Mouse (Mus musculus): ENCODE results near the gene Ctdspl. TPM values are rescaled to one million over a fixed set of nuclear protein-coding genes. Genes with fewer than 3 reads are reported as not detected.
A peak's percentile ranks its signal among the peaks of the same experiment; 100 is the strongest.

Gene Ctdspl
- polyA plus RNA-seq, 1 experiment from 2014 or later, result 25.3 TPM

- CTCF ChIA-PET, result no interaction called here
- no peak for TF ChIP-seq CTCF (IDR thresholded peaks at IDR 0.05)
- no peaks in the 10 kb centered on the region for H3K27me3 ChIP-seq
- ATAC-seq (no peak), DNase-seq (ENCODE audit: low read depth, low spot score) (no peak)
- in situ Hi-C loops (cut with MboI; ENCODE audit: low pct_unique_long_range_greater_than_20kb), result no loop called here
- POLR2A ChIA-PET, result no interaction called here
These were observed 155.8 kb downstream of the Ctdspl start for GRCm38 (mm10) chr9:119082039-119082438.

DNA sequence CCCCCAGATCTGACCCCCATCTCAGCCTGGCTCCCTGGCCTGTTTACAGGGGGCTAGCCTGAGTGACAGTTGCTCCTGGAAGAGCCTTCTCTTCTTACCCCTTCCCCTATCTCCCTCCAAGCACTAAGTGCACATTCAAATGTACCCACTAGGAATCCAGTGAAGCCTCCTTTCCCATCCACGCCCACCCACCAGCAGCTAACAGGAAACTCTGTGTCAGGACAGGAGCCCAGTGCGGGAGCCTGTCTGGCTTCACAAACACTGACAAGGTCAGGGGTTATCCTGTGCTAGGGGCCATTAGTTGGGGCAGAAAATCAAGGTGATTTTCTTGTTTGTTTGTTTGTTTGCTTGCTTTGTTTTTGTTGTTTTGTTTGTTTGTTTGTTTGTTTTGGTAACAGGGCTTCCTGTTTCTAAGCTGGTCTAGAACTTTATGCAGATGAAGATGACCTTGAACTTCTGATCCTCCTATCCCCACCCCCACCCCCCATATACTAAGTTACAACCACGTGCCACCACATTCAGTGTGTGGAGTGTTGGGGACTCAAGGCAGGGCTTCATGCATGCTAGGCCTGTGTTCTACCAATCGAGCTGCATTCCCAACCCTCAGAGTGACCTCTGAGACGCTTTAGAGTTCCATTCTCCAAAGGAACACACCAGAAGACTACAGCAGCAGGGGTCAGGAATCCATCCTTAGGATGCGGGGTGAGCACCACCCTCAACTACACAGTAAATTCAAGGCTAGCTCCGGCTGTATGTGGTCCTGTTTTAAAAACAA, 156.6 kb downstream of the Ctdspl start:
- H3K27me3 ChIP-seq, result no peaks in the 10 kb centered on the region
- DNase-seq (ENCODE audit: low read depth, low spot score), result no peak
- no peak for ATAC-seq
- POLR2A ChIA-PET, result interaction anchor here (0.6 to 1.6 kb wide), 2 partner anchors 10 to 19 kb away, joined by 4 read pairs; partner anchors contain the start of gene Plcd1
- TF ChIP-seq CTCF (IDR thresholded peaks at IDR 0.05), result no peak
- in situ Hi-C loops (cut with MboI; ENCODE audit: low pct_unique_long_range_greater_than_20kb), result no loop called here
- CTCF ChIA-PET, result no interaction called here

DNA sequence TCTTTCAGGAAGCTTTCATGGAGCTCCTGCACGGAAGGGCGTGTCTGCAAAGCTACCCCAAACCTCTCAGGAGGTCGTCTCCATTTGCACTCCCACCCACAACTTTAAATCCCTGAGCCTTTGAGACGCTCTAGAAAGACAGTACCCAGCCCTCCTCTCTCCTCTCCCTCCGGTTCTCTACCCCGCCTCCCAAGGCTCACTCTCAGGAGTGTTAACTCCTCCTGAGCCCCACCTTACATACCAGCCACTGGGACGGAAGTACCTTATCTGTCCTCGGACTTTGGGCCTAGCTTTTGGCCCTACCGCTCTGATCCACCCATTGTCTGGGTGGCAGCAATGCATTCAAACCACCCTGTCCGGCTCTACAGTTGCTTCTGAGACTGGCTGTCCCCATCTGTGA, 157.7 kb downstream of the Ctdspl start:
- POLR2A ChIA-PET, result interaction anchor here (0.6 to 1.6 kb wide), 2 partner anchors 9 to 20 kb away, joined by 4 read pairs; partner anchors contain the start of gene Plcd1
- in situ Hi-C loops (cut with MboI; ENCODE audit: low pct_unique_long_range_greater_than_20kb), result no loop called here
- TF ChIP-seq CTCF (IDR thresholded peaks at IDR 0.05), result no peak
- CTCF ChIA-PET, result interaction anchor here (0.9 kb wide), 1 partner anchor 14 kb away, joined by 3 read pairs; no protein-coding TSS in a partner anchor
- no peaks in the 10 kb centered on the region for H3K27me3 ChIP-seq
- no peak for DNase-seq (ENCODE audit: low read depth, low spot score)
- no peak for ATAC-seq

DNA sequence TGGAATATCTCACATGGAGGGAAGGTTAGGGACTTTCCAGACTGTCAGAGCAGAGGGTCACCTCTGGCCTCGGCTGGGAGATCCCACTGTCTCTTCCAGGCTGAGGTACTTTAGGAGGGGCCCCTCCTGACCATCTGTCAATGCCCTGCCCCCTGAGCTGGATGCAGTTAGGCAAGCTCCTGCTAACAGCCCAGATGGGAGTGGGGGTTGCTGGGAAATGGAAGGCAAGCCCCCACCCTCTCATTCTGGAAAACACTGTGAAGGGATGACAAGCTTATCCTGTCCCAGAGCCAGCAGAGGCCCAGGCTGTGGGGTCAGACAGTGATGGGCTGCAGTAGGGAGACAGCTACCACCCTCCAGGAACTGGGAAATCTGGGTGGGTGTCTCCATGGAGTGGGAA, 160.2 kb downstream of the Ctdspl start:
- POLR2A ChIA-PET, result no interaction called here
- no peak for ATAC-seq
- no peaks in the 10 kb centered on the region for H3K27me3 ChIP-seq
- in situ Hi-C loops (cut with MboI; ENCODE audit: low pct_unique_long_range_greater_than_20kb), result no loop called here
- TF ChIP-seq CTCF (IDR thresholded peaks at IDR 0.05), result no peak
- CTCF ChIA-PET, result interaction anchor here (1.3 kb wide), 1 partner anchor 36 kb away, joined by 3 read pairs; no protein-coding TSS in a partner anchor
- DNase-seq (ENCODE audit: low read depth, low spot score), result no peak

GRCm38 (mm10) chr9:119087309-119087708, 161.1 kb downstream of the Ctdspl start:
- ChIA-PET CTCF (interaction anchor here (1.3 kb wide), 1 partner anchor 37 kb away, joined by 3 read pairs; no protein-coding TSS in a partner anchor), POLR2A (no interaction called here)
- H3K27me3 ChIP-seq, result no peaks in the 10 kb centered on the region
- ATAC-seq (no peak), DNase-seq (ENCODE audit: low read depth, low spot score) (no peak)
- in situ Hi-C loops (cut with MboI; ENCODE audit: low pct_unique_long_range_greater_than_20kb), result no loop called here
- TF ChIP-seq CTCF (IDR thresholded peaks at IDR 0.05), result no peak

GRCm38 (mm10) chr9:119088148-119088801, 162.0 kb downstream of the Ctdspl start:
- in situ Hi-C loops (cut with MboI; ENCODE audit: low pct_unique_long_range_greater_than_20kb), result no loop called here
- CTCF ChIA-PET, result no interaction called here
- no peaks in the 10 kb centered on the region for H3K27me3 ChIP-seq
- DNase-seq (ENCODE audit: low read depth, low spot score) (no peak), ATAC-seq (peak; percentile 65)
- TF ChIP-seq CTCF (IDR thresholded peaks at IDR 0.05), result no peak
- POLR2A ChIA-PET, result no interaction called here

DNA sequence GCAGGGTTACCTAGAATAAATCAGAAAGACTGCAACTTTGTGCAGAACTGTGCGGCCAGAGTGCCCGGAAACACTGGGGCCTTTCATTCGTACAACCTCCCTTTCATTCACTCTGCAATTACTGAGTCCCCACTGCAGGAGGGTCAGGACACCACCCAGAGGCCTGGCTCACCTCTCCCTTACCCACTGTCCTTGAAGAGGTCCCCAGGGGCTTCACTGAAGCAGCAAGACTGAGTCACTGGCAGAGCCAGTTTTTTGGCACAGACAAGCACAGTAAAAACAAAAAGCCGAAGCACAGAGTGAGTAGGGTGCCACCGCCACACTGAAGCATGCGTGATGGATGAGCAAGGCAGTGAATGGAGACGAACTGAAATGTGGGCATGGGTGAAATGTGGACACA, 163.2 kb downstream of the Ctdspl start:
- POLR2A ChIA-PET, result interaction anchor here (0.6 kb wide), 2 partner anchors 9 to 24 kb away, joined by 3 read pairs; no protein-coding TSS in a partner anchor
- ATAC-seq, result peak; percentile 17
- in situ Hi-C loops (cut with MboI; ENCODE audit: low pct_unique_long_range_greater_than_20kb), result no loop called here

DNA sequence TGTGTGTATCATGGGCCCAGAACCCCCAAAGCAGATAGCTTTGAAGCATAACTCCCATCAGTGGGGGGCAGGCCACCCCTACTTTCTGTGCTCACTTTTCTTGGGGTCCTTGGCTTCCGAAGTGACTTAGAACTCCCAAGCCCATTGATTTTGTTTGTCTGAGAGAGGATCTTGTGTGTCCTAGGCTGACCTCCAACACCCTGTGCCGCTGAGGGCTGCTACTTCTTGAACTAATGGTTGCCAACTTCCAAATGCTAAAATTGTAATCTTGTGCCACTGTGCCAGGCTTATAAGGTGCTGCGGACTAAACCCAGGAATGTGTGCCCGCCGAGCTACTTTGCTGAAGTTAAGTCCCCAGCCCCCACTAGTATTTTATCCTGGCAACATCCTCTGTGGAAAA, 164.2 kb downstream of the Ctdspl start:
- ChIA-PET CTCF (interaction anchor here (1.0 kb wide), 1 partner anchor 8 kb away, joined by 3 read pairs; no protein-coding TSS in a partner anchor), POLR2A (no interaction called here)
- no peaks in the 10 kb centered on the region for H3K27me3 ChIP-seq
- DNase-seq (ENCODE audit: low read depth, low spot score) (no peak), ATAC-seq (no peak)
- TF ChIP-seq CTCF (IDR thresholded peaks at IDR 0.05), result no peak
- in situ Hi-C loops (cut with MboI; ENCODE audit: low pct_unique_long_range_greater_than_20kb), result no loop called here

More for the DNA sequence above, 163.2 kb downstream of the Ctdspl start:
- CTCF ChIA-PET, result interaction anchor here (1.0 kb wide), 1 partner anchor 13 kb away, joined by 4 read pairs; the partner anchor contains the start of gene Dlec1
- H3K27me3 ChIP-seq, result no peaks in the 10 kb centered on the region
- TF ChIP-seq CTCF (IDR thresholded peaks at IDR 0.05), result no peak
- DNase-seq (ENCODE audit: low read depth, low spot score), result peak; percentile 73

DNA sequence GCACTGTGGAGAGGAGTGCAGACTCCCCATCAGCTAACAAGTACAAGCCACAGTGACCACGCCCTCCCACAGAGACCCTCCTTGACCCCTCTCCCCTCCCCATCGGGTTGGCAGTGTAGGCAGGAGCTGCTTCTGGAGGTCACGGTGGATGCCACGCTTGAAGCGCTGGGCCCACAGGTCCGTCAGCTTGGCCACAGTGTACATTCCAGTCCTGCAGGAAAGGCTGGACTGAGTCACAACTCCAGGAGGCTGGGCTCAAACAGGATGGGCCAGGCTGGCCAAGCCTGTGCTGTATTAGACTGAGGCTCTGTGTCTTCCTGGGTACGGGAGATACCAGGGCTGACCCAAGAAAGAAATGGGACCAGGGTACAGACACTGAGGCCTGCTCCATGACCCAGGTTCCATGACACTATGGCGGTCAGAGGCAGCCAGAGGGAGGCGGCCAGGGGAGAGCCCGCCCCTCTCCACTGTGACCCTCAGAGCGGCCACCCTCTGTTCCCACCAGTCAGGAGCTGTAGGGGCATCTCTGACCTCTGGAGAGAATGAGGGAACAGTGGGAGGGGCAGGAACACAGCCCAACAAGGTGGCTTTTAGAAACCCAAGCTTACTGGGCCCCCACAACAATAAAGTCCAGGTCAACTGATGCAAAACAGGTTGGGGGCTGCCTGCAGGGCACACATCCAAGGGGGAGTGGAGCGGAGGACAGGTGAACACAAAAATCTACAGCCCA, 165.5 kb downstream of the Ctdspl start:
- DNase-seq (ENCODE audit: low read depth, low spot score) (no peak), ATAC-seq (peak; percentile 58)
- H3K27me3 ChIP-seq, result no peaks in the 10 kb centered on the region
- TF ChIP-seq CTCF (IDR thresholded peaks at IDR 0.05), result no peak
- in situ Hi-C loops (cut with MboI; ENCODE audit: low pct_unique_long_range_greater_than_20kb), result no loop called here
- CTCF ChIA-PET, result no interaction called here
- POLR2A ChIA-PET, result interaction anchor here (1.5 kb wide), 1 partner anchor 8 kb away, joined by 4 read pairs; no protein-coding TSS in a partner anchor

Data from Patski (cell line).